Mouse (Mus musculus) activated CD4-positive, CD25-positive, alpha-beta regulatory T cell, adult 9 weeks (primary cell): ENCODE results near the gene Klra8. TPM values are rescaled to one million over a fixed set of nuclear protein-coding genes. Genes with fewer than 3 reads are reported as not detected.

Experiments used
- polyA plus RNA-seq: library from polyadenylated mRNA; unstranded; fragments of 100-300 nt; shearing (Covaris generic); gene quantifications from one replicate; pipeline ENCODE4 v1.2.1, GENCODE M21; 2017

The Klra8 gene
- not detected for polyA plus RNA-seq

DNA sequence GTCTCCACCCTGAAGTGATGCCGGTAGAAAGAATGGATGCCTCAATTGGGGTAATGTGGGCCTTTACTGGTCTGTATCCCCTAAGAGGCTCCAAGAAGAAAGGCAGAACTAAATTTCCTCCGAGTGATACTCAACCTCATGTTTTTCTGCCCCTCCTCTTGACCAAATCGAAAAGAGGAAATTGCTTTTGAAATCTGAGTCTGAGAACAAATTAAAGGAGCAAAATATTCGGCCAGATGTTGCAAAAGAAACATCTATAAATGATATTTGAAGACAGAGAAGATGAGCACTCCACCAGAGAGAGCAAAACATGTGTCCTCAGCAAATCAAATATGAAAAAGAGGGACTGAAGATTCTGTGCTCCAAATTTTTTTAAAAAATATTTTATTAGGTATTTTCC lies at the start of gene Klra8:
Klra8 (minus strand) TSS at position 101 of the 400 bp plus-strand sequence.

DNA sequence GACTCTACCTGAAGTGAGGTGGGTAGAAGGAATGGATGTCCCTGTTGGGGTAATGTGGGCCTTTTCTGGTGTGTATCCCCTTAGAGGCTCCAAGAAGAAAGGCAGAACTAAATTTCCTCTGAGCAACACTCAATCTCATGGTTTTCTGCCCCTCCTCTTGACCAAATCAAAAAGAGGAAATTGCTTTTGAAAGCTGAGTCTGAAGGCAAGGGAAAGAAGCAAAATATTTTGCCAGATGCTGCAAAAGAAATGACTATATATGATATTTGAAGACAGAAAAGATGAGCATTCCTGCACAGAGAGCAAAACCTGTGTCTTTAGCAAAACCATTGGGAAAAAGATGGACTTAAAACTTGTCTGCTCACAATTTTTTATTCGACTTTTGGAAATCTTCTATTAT lies 62.5 kb downstream of the Klra8 start, which contains the start of gene Klra4:
Klra4 (minus strand) TSS at position 101 of the 400 bp plus-strand sequence.

Other genes starting within 250 kb of the Klra8 start
- gene Klra5, start 212.2 kb downstream of the Klra8 start, polyA plus RNA-seq, result not detected
- not detected for gene Klra6, start 102.9 kb downstream of the Klra8 start, polyA plus RNA-seq
- not detected for gene Klra4, start 62.6 kb downstream of the Klra8 start, polyA plus RNA-seq
- not detected for gene Klra9, start 63.2 kb upstream of the Klra8 start, polyA plus RNA-seq
- not detected for gene Klra7, start 103.4 kb upstream of the Klra8 start, polyA plus RNA-seq
- not detected for gene Klra10, start 152.0 kb upstream of the Klra8 start, polyA plus RNA-seq
- gene Klra3, start 207.7 kb upstream of the Klra8 start, polyA plus RNA-seq, result not detected